Mouse (Mus musculus) testis, adult 2 months (tissue): ENCODE measurements around the gene Arxes2.

Experiments used
- CTCF ChIP-seq: fragments of 200-500 bp; IDR thresholded peaks from 2 replicates; pipeline ENCODE4 v1.5.1; 2012; ENCODE audit warnings: low read depth, mild to moderate bottlenecking, inconsistent platforms, low read length, moderate library complexity; ENCODE audit not compliant: control insufficient read depth, insufficient read depth, insufficient replicate concordance
- POLR2A ChIP-seq: fragments of 200-500 bp; IDR thresholded peaks from 2 replicates; pipeline ENCODE4 v1.6.1; 2012; ENCODE audit warnings: low read depth, mild to moderate bottlenecking, inconsistent platforms, low read length, moderate library complexity; ENCODE audit not compliant: control insufficient read depth

- TF ChIP-seq CTCF: no peak
- TF ChIP-seq POLR2A: no peak
Measured at GRCm38 (mm10) chrX:135963629-135964028, 30.0 kb upstream of the Arxes2 start.
